Mouse (Mus musculus): ENCODE data around the gene Rnase12.
A peak's percentile ranks its signal among the peaks of the same experiment; 100 is the strongest.

- TF ChIP-seq CTCF (IDR thresholded peaks at IDR 0.05; ENCODE audit: control insufficient read depth, insufficient read depth, low read length) (no peak), POLR2A (IDR thresholded peaks at IDR 0.05; ENCODE audit: borderline replicate concordance, control insufficient read depth, low read depth, low read length) (peak; percentile 35; the same call in 1 of the 2 replicates)
Observed at GRCm38 (mm10) chr14:51090077-51090781, 32.8 kb upstream of the Rnase12 start.
